Mouse (Mus musculus) G1E (cell line): ENCODE data around the gene Rps6ka5.

Experiments
- CTCF ChIP-seq: IDR thresholded peaks from 2 replicates; pipeline ENCODE4 v1.5.1; 2012; ENCODE audit warnings: low read depth, low read length, inconsistent platforms, mixed read lengths
- GATA1 ChIP-seq: IDR thresholded peaks from 2 replicates; pipeline ENCODE4 v1.6.1; 2012; ENCODE audit warnings: borderline replicate concordance, low read length, inconsistent platforms, mixed read lengths
- TAL1 ChIP-seq: conservative IDR thresholded peaks from 2 replicates; pipeline ENCODE4 v1.6.1; 2012; ENCODE audit warnings: low read depth, low read length, inconsistent platforms, mixed read lengths

GRCm38 (mm10) chr12:100639680-100640079 lies 87.1 kb downstream of the Rps6ka5 start:
- TF ChIP-seq CTCF (no peak), GATA1 (no peak), TAL1 (no peak)
